Mouse (Mus musculus) myocyte (in vitro differentiated cells): ENCODE measurements around the gene Atp6v0e.

ENCODE experiments used
- MAX ChIP-seq: IDR thresholded peaks from one replicate; pipeline ENCODE4 v1.6.1; 2011; ENCODE audit warnings: low read depth, mild to moderate bottlenecking, control low read depth
- POLR2A ChIP-seq: IDR thresholded peaks from one replicate; pipeline ENCODE4 v1.6.1; 2011; ENCODE audit warnings: low read depth, mild to moderate bottlenecking, control low read depth, moderate library complexity; ENCODE audit not compliant: insufficient read length

- no peak for TF ChIP-seq MAX
- TF ChIP-seq POLR2A: no peak
These were observed 19.0 kb upstream of the Atp6v0e start for GRCm38 (mm10) chr17:26643993-26644392.
